Mouse (Mus musculus): Measurements from ENCODE around the gene Popdc2. TPM values are rescaled to one million over a fixed set of nuclear protein-coding genes. Genes with fewer than 3 reads are reported as not detected.

The Popdc2 gene
- polyA plus RNA-seq, 1 experiment from 2014 or later, result 0.51 TPM

DNA sequence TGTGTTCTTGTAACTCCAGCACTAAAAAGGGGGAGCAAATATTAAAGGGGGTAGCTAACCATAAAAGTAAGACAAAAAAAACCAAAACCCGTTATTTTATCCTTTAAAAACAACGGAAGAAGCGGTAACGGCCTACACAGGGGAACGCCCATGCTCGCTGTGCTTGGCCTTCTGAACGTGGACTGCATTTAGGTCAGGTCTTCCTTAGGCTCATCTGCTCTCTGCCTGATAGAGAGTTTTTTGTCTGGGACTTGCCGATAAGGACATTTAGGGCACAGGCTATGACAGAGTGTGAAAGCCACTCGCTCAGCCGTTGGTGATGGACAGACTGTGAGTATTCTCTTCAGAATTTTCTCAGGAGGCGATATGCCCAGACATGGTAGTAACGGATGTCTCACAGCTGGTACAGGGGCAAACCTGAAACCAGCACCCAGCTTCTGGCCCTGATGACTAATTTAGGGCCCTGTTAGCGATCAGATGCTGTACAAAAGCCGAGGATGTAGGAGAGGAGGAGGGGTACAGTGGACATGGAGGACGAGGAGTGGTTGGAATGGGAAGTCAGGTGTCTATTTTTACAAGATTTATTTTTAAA, 9.8 kb downstream of the Popdc2 start:
- no peaks in the 10 kb centered on the region for H3K36me3 ChIP-seq (ENCODE audit: control insufficient read depth, insufficient read depth)
- no peak overlapping the region for H3K4me3 ChIP-seq (replicated peaks; ENCODE audit: low read length)
- H3K9ac ChIP-seq (replicated peaks; ENCODE audit: low read depth, low read length), result no peak overlapping the region
- no peaks in the 10 kb centered on the region for H3K9me3 ChIP-seq (ENCODE audit: control insufficient read depth, low read length)
- WGBS, result 89% methylated on average over 15 of the region's 15 CpGs
- H3K27me3 ChIP-seq (replicated peaks; ENCODE audit: control insufficient read depth, insufficient read depth, low read length), result no peaks in the 10 kb centered on the region
- H3K4me1 ChIP-seq (replicated peaks; ENCODE audit: control insufficient read depth, insufficient read depth, low read length), result peaks cover 9% of the 10 kb centered on the region
- H3K4me2 ChIP-seq (ENCODE audit: low read length), result no peak overlapping the region
- H3K27ac ChIP-seq (ENCODE audit: low read length), result no peak overlapping the region
- no peak for ATAC-seq

- Histone ChIP-seq H3K4me1 (replicated peaks; ENCODE audit: control insufficient read depth, insufficient read depth, low read length) (peaks cover 12% of the 10 kb centered on the region), H3K36me3 (ENCODE audit: control insufficient read depth, insufficient read depth) (no peaks in the 10 kb centered on the region), H3K27ac (ENCODE audit: low read length) (no peak overlapping the region), H3K9me3 (ENCODE audit: control insufficient read depth, low read length) (no peaks in the 10 kb centered on the region), H3K4me2 (ENCODE audit: low read length) (no peak overlapping the region), H3K9ac (replicated peaks; ENCODE audit: low read depth, low read length) (no peak overlapping the region), H3K4me3 (replicated peaks; ENCODE audit: low read length) (no peak overlapping the region), H3K27me3 (replicated peaks; ENCODE audit: control insufficient read depth, insufficient read depth, low read length) (no peaks in the 10 kb centered on the region)
- WGBS, result 84% methylated on average over 4 of the region's 4 CpGs
- no peak for ATAC-seq
Observed at GRCm38 (mm10) chr16:38372876-38373275, 10.9 kb downstream of the Popdc2 start.

GRCm38 (mm10) chr16:38373439-38373838, 11.4 kb downstream of the Popdc2 start:
- no peak overlapping the region for H3K9ac ChIP-seq (replicated peaks; ENCODE audit: low read depth, low read length)
- no peak overlapping the region for H3K4me3 ChIP-seq (replicated peaks; ENCODE audit: low read length)
- no peaks in the 10 kb centered on the region for H3K27me3 ChIP-seq (replicated peaks; ENCODE audit: control insufficient read depth, insufficient read depth, low read length)
- no peaks in the 10 kb centered on the region for H3K36me3 ChIP-seq (ENCODE audit: control insufficient read depth, insufficient read depth)
- H3K27ac ChIP-seq (ENCODE audit: low read length), result no peak overlapping the region
- H3K4me1 ChIP-seq (replicated peaks; ENCODE audit: control insufficient read depth, insufficient read depth, low read length), result peaks cover 12% of the 10 kb centered on the region
- ATAC-seq, result no peak
- no peak overlapping the region for H3K4me2 ChIP-seq (ENCODE audit: low read length)
- WGBS, result 91% methylated on average over 10 of the region's 10 CpGs
- no peaks in the 10 kb centered on the region for H3K9me3 ChIP-seq (ENCODE audit: control insufficient read depth, low read length)

- WGBS, result 82% methylated on average over 16 of the region's 16 CpGs
- no peak overlapping the region for H3K4me2 ChIP-seq (ENCODE audit: low read length)
- H3K4me3 ChIP-seq (replicated peaks; ENCODE audit: low read length), result no peak overlapping the region
- no peak for ATAC-seq
- H3K9me3 ChIP-seq (ENCODE audit: control insufficient read depth, low read length), result no peaks in the 10 kb centered on the region
- H3K27me3 ChIP-seq (replicated peaks; ENCODE audit: control insufficient read depth, insufficient read depth, low read length), result no peaks in the 10 kb centered on the region
- H3K9ac ChIP-seq (replicated peaks; ENCODE audit: low read depth, low read length), result no peak overlapping the region
- peaks cover 12% of the 10 kb centered on the region for H3K4me1 ChIP-seq (replicated peaks; ENCODE audit: control insufficient read depth, insufficient read depth, low read length)
- no peaks in the 10 kb centered on the region for H3K36me3 ChIP-seq (ENCODE audit: control insufficient read depth, insufficient read depth)
- no peak overlapping the region for H3K27ac ChIP-seq (ENCODE audit: low read length)
Observed at GRCm38 (mm10) chr16:38373941-38374340, 11.9 kb downstream of the Popdc2 start.

DNA sequence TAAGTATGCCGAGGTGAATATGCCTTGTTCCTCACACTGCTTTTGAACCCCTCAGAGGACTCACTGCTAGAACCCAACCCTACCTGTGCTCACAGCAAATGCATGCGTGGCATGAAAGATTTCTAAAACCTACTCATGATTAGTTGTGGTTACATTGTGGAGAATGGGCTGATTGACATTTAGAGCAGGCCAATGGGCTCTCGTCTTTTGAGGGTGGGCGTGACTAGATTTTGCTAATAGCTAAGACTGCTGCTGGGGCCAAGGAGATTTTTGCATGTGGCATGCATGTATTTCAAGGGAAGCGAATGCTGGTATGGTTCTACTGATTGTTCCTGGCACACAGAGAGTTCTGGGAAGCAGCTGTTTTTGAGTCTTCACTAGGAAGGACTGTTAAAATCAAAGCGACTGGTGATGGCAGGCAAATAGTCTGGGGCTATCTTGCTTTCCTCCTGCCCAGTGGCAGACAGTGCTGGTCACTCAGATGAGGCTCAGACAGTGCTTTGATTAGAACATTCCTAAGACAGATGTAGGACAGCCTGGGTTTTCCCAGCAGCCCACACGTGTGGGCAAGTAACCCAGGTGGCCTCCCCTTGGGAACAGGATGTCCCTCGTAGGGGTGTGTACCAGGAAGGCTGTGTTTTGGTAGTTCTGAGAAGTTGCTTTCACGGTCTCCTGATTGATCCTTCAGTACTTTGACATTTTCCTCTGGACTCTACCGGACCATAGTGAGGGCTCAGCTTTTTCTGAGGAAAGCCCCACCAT, 12.6 kb downstream of the Popdc2 start:
- H3K27me3 ChIP-seq (replicated peaks; ENCODE audit: control insufficient read depth, insufficient read depth, low read length), result no peaks in the 10 kb centered on the region
- no peak overlapping the region for H3K4me3 ChIP-seq (replicated peaks; ENCODE audit: low read length)
- no peak for ATAC-seq
- H3K4me2 ChIP-seq (ENCODE audit: low read length), result no peak overlapping the region
- H3K9ac ChIP-seq (replicated peaks; ENCODE audit: low read depth, low read length), result no peak overlapping the region
- WGBS, result 83% methylated on average over 10 of the region's 10 CpGs
- H3K4me1 ChIP-seq (replicated peaks; ENCODE audit: control insufficient read depth, insufficient read depth, low read length), result peaks cover 12% of the 10 kb centered on the region
- no peaks in the 10 kb centered on the region for H3K9me3 ChIP-seq (ENCODE audit: control insufficient read depth, low read length)
- H3K36me3 ChIP-seq (ENCODE audit: control insufficient read depth, insufficient read depth), result no peaks in the 10 kb centered on the region
- no peak overlapping the region for H3K27ac ChIP-seq (ENCODE audit: low read length)

DNA sequence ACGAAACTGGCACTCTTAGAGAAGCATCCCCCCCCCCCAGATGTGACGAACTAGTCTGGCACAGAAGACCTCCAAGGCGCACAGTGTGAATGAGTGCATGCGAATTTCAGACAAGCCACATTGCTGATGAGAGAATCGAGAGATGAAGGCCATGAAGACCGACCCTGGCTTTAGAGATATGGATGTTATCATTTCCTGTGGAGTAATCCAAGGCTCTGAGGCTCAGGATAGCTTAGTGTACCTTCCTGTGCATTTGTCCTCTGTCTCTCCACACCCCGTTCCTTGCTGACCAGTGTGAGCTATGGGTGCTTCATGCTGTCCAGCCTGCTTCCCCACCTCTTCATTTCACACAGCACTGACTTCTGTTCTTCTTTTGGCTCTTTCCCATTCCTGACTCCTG, 13.2 kb downstream of the Popdc2 start:
- Histone ChIP-seq H3K36me3 (ENCODE audit: control insufficient read depth, insufficient read depth) (no peaks in the 10 kb centered on the region), H3K9ac (replicated peaks; ENCODE audit: low read depth, low read length) (no peak overlapping the region), H3K27ac (ENCODE audit: low read length) (no peak overlapping the region), H3K4me1 (replicated peaks; ENCODE audit: control insufficient read depth, insufficient read depth, low read length) (peaks cover 12% of the 10 kb centered on the region), H3K4me2 (ENCODE audit: low read length) (no peak overlapping the region), H3K27me3 (replicated peaks; ENCODE audit: control insufficient read depth, insufficient read depth, low read length) (no peaks in the 10 kb centered on the region), H3K4me3 (replicated peaks; ENCODE audit: low read length) (no peak overlapping the region), H3K9me3 (ENCODE audit: control insufficient read depth, low read length) (no peaks in the 10 kb centered on the region)
- ATAC-seq, result no peak
- WGBS, result 85% methylated on average over 7 of the region's 7 CpGs

DNA sequence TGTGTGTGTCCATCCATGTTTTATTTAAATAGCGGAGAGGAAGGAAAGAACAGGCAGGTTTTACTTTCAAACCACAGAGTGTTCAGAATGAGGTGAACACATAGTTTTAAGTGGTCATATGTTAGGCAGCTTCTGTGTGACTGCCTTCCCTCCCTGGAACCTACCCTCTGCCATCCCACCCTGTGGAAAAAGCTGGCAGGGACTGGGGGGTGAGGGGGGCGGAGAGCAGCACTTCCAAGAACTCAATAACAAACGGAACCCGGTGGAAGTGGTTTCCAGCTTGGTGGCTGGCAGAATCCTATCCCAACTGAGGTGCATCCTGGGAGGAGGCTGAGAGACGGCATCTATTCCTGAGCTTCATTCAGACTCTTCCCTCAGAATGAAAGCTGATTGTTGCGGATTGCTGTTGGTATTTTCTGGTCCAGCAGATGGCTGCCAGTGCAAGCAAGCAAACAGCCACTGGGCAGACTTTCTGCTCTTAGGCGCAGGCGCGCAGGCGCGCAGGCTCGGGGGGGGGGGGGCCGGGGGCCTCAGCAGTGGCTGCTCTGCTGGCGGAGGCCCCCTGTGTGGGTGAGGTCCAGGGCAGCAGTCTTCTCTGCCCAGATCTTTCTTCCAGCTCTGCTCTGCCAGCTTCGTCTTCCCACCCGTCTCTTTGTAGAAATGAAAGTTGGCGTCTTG, 14.3 kb downstream of the Popdc2 start:
- Histone ChIP-seq H3K4me3 (replicated peaks; ENCODE audit: low read length) (peak overlapping the region; percentile 32), H3K9me3 (ENCODE audit: control insufficient read depth, low read length) (no peaks in the 10 kb centered on the region), H3K4me1 (replicated peaks; ENCODE audit: control insufficient read depth, insufficient read depth, low read length) (peaks cover 12% of the 10 kb centered on the region), H3K36me3 (ENCODE audit: control insufficient read depth, insufficient read depth) (no peaks in the 10 kb centered on the region), H3K27me3 (replicated peaks; ENCODE audit: control insufficient read depth, insufficient read depth, low read length) (no peaks in the 10 kb centered on the region), H3K4me2 (ENCODE audit: low read length) (peak overlapping the region; percentile 47), H3K27ac (ENCODE audit: low read length) (peak overlapping the region; percentile 57), H3K9ac (replicated peaks; ENCODE audit: low read depth, low read length) (peak overlapping the region; percentile 48; the same call in 1 of the 2 replicates)
- ATAC-seq, result peak; percentile 93
- 20% methylated on average over 17 of the region's 17 CpGs for whole genome bisulfite sequencing

GRCm38 (mm10) chr16:38376841-38377249, 14.8 kb downstream of the Popdc2 start:
- peak overlapping the region; percentile 48; the same call in 1 of the 2 replicates for H3K9ac ChIP-seq (replicated peaks; ENCODE audit: low read depth, low read length)
- peak overlapping the region; percentile 32 for H3K4me3 ChIP-seq (replicated peaks; ENCODE audit: low read length)
- ATAC-seq, result peak; percentile 27; the same call in 1 of the 2 replicates
- H3K27me3 ChIP-seq (replicated peaks; ENCODE audit: control insufficient read depth, insufficient read depth, low read length), result no peaks in the 10 kb centered on the region
- peak overlapping the region; percentile 47 for H3K4me2 ChIP-seq (ENCODE audit: low read length)
- no peaks in the 10 kb centered on the region for H3K9me3 ChIP-seq (ENCODE audit: control insufficient read depth, low read length)
- peaks cover 12% of the 10 kb centered on the region for H3K4me1 ChIP-seq (replicated peaks; ENCODE audit: control insufficient read depth, insufficient read depth, low read length)
- peak overlapping the region; percentile 57 for H3K27ac ChIP-seq (ENCODE audit: low read length)
- H3K36me3 ChIP-seq (ENCODE audit: control insufficient read depth, insufficient read depth), result no peaks in the 10 kb centered on the region
- WGBS, result 52% methylated on average over 8 of the region's 8 CpGs

- no peak overlapping the region for H3K27ac ChIP-seq (ENCODE audit: low read length)
- H3K9ac ChIP-seq (replicated peaks; ENCODE audit: low read depth, low read length), result no peak overlapping the region
- no peaks in the 10 kb centered on the region for H3K9me3 ChIP-seq (ENCODE audit: control insufficient read depth, low read length)
- H3K36me3 ChIP-seq (ENCODE audit: control insufficient read depth, insufficient read depth), result no peaks in the 10 kb centered on the region
- no peak for ATAC-seq
- H3K4me3 ChIP-seq (replicated peaks; ENCODE audit: low read length), result no peak overlapping the region
- H3K4me1 ChIP-seq (replicated peaks; ENCODE audit: control insufficient read depth, insufficient read depth, low read length), result peaks cover 12% of the 10 kb centered on the region
- H3K4me2 ChIP-seq (ENCODE audit: low read length), result no peak overlapping the region
- no peaks in the 10 kb centered on the region for H3K27me3 ChIP-seq (replicated peaks; ENCODE audit: control insufficient read depth, insufficient read depth, low read length)
- WGBS, result 85% methylated on average over 6 of the region's 6 CpGs
Observed at GRCm38 (mm10) chr16:38377546-38377945, 15.5 kb downstream of the Popdc2 start.
